Mouse (Mus musculus): ENCODE measurements around the gene Dglucy.
"Not testable (repeated sequence)": the region's sequence is repeated elsewhere in the genome, so short reads cannot be mapped to it uniquely, and the experiment has no call there.

Gene Dglucy

GRCm38 (mm10) chr12:100780416-100780815, 1.6 kb downstream of the Dglucy start:
- DNase-seq (ENCODE audit: low spot score) = no peak

DNA sequence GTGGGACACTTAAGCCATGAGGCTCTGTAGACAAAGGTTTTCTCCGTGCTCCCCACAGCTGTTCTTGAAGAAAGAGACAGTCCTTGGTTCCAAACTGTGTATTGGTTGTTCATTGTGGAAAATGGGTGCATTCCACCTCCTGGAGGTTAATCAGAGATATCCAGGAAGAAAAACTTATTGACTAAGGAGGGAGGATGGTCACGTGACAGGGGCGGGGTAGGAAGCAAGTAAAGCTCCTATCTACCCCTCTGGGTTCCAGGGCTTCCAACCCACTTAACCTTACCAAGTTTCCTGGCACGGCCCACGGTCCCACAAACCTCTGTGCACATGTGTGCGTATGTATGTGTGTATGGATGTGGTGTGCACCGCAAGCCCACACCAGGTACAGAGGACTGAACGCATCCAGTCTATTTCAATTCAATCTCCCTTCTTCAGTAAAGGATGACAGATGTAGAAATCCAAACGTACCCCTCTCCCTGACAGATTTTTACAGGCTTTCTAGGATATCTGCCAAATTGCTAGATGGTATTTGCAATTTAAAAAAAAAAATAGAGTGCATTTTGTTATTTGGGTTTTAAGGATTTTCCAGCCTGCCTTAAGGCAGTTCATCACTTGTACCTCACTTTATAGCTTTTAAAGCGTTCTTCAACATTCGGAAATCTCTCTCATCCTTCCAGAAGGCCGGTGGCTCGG, 2.7 kb downstream of the Dglucy start:
- DNase-seq (ENCODE audit: low spot score) = no peak

DNA sequence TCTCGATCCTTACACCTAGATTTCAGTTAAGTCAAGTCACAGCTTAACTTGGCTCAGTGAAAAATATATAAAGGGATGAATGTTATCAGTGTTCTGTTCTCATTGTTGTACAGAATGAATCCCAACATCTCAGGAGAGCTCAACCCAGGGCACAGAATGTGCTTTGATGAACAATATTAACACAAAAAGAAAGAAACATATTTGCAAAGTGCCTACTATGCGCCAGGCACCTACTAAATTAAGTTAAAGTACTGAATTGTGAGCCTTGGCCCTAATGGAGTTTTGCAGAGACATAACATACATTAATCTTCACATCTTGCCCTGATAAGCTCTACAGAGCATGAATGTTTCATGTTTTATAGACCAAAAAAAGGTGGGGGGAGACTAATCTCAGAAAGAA, 5.3 kb downstream of the Dglucy start:
- no peak for DNase-seq (ENCODE audit: low spot score)

- DNase-seq (ENCODE audit: low spot score) = no peak
Measured at GRCm38 (mm10) chr12:100785344-100785743, 6.5 kb downstream of the Dglucy start.

GRCm38 (mm10) chr12:100789981-100790550, 11.2 kb downstream of the Dglucy start:
- peak; percentile 39 for DNase-seq (ENCODE audit: low spot score)

- no peak for DNase-seq (ENCODE audit: low spot score)
Measured at GRCm38 (mm10) chr12:100791425-100791824, 12.6 kb downstream of the Dglucy start.

- no peak for DNase-seq (ENCODE audit: low spot score)
Measured at GRCm38 (mm10) chr12:100794450-100795230, 15.8 kb downstream of the Dglucy start.

GRCm38 (mm10) chr12:100795390-100796036, 16.7 kb downstream of the Dglucy start:
- DNase-seq (ENCODE audit: low spot score) = no peak

DNA sequence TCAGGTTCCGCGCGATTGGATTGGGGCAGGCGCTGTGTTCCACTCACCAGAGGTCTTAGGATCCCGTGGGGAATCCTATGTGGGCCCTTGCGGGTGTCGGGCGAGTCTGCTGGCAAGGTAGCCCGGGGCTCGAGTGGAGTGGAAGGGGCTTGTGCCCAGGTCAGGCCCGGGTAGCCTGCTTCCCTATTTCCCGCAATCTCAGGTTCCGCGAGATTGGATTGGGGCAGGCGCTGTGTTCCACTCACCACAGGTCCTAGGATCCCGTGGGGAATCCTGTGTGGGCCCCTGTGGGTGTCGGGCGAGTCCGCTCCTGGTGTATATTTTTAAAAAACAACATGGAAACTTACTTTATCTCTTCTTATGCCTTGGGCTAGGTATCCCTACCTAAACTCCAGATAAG, 24.5 kb downstream of the Dglucy start:
- not testable (repeated sequence) for DNase-seq (ENCODE audit: low spot score)

- DNase-seq (ENCODE audit: low spot score) = no peak
Measured at GRCm38 (mm10) chr12:100807280-100807679, 28.4 kb downstream of the Dglucy start.

DNA sequence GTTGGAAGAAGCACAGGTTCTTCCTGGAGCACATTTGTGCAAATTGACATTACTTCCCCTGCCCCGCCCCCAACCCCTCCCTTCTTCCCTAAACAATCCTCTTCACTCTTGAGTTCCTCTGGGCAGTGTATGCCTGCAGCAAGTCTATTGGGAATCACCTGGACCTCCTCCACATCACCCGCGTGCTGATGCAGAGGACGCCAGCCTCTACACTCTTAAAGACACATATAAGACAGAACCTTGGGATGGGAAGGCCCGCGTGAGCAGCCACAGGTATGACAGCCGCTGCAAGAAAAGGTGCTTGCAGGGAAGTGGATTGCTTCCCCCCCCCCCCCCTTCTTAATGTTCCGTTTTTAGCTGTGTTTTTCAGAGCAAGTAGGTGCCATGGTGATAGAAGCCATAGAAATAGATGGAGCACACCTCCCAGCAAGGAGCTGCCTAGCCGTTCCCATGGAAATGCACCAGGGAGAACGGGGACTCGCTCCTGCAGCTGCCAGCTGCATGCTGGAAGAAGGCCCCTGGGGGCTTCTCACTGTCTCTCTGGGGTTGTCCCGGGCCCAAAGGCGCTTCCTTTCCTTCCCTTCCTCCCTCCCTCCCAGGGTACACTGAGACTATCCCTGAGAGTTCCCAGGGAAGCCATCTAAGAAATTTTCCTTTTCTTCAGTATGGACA, 29.9 kb downstream of the Dglucy start:
- no peak for DNase-seq (ENCODE audit: low spot score)

GRCm38 (mm10) chr12:100810542-100810941, 31.7 kb downstream of the Dglucy start:
- DNase-seq (ENCODE audit: low spot score) = no peak

DNA sequence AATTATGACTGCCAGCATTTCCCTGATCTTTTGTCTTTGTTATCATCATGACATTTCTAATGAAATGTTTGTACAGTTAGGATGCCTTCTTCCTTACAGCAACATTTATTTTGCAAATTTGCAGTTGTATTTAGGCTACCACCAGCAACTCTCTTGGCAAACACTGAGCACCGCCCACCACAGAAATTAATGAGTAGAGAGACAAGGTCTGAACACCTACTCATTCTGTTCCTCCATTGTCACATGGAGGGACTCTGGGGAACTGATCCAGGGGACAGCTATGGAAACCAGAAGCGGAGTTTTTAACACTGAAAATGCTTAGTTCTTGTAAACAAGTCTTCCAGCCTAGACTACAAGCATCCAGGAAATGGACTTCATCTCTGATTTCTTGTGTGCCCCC, 35.0 kb downstream of the Dglucy start:
- no peak for DNase-seq (ENCODE audit: low spot score)

DNA sequence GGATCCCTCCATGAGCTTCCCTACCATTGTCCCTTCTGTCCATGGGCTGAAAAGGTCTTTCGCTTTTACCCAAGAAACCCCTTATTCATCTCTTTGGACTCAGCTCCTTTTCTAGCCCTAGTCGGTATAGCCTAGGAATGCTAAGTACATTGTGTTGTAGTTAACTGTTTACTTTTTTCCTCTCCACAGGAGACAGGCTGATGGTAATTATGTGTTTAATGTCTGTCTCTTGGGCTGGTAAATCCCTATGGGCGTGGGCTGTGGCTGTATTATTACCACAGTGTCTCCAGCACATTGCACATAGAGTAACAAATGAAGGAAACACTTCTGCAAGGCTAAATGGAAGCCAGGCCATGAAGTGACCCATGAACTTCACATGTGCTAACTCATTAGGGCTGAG, 35.8 kb downstream of the Dglucy start:
- DNase-seq (ENCODE audit: low spot score) = no peak

GRCm38 (mm10) chr12:100816906-100817305, 38.0 kb downstream of the Dglucy start:
- DNase-seq (ENCODE audit: low spot score) = no peak

DNA sequence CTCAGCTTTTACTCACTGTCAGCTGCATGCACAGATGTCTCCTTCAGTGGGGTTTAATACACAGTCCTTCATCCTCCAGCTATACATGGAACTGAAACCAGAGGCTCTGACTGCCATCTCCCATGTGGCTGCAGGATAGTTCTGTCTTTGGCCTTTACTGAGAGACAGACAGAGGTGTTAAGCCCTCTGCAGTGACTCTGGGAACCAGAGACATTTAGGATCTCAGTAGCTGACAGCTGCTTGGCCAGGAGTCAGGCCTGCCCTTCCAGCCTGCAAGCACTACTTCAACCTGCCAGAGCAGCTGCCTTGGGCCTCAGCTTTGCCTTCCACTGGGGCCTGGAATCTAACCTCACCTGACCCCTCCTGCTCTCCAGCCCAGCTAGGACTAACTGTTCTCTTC, 41.1 kb downstream of the Dglucy start:
- DNase-seq (ENCODE audit: low spot score) = peak; percentile 43

- DNase-seq (ENCODE audit: low spot score) = peak; percentile 6
Measured at GRCm38 (mm10) chr12:100831021-100831420, 52.2 kb downstream of the Dglucy start.

DNA sequence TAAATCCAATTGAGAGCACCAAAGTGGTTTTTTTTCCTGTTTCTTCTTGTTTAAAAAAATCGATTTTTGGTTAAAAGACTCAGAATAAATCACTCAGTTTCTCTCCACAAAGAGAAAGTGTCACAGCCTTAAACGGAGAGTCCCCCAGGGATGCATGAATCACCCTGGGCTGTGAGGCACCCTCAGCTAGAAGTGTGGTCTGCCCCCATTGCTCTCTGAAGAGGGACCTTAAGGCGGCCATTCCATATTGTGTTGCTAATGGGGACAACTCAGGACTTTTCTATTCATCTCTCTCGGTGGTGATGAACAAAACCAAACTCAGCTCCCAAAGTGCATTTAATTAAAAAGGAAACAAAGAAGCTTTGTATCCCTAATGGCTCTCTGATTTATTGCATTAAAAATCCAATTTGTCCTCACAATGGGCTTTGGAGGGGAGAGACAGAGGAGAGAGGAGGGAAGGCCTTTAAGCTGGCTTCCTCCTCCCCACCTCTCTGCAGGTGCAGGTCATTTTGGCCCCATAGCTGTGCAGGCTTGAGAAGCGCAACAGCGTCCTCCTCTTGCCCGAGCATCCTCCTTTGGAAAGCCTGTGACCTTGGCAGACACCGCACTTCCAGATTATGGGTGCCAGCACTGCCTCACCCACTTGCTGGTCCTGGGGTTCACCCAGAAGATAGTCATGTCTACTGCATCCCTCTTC, 52.9 kb downstream of the Dglucy start:
- no peak for DNase-seq (ENCODE audit: low spot score)

DNA sequence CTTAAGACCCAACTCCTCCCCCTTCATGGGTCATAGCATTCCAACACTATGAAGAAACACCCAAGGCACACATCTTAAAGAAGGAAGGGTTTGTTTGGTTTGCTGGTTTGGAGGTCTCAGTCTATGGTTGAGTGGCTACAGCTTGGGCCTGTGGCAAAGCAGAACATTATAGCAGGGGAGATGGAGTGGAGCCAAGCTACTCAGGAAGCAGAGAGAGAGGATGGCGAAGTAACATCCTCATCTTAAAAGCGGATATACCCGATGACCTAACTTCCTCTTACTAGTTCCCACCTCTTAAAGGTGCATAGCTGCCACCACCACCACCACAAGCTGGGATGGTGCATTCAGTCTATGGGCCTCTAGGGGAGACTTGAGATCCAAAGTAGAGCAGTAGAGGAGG, 58.4 kb downstream of the Dglucy start:
- DNase-seq (ENCODE audit: low spot score) = no peak

GRCm38 (mm10) chr12:100839079-100839600, 60.3 kb downstream of the Dglucy start:
- DNase-seq (ENCODE audit: low spot score) = no peak

DNA sequence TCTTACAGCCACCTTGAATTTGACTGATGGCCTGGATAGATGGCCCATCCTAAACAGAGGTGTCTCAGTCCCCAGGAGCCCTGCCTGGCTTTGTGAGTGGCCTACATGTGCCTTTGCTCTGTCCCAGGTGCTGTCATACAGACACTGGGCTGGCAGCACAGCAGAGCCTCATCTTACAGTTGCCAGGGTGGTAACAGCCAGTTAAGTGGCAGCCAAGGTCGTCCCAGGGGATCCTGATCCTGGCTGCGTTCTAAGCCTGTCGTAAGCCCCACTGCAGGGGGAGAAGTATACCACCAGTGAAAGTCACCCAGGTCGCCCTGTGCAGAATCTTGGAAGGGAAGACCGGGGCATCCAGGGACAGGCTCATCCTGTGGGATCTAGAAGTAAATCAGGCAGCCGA, 61.1 kb downstream of the Dglucy start:
- no peak for DNase-seq (ENCODE audit: low spot score)

Measured in adipocyte (in vitro differentiated cells).